Mouse (Mus musculus) ovary, postnatal 14 days (tissue): ENCODE measurements at regions not wholly inside any gene's neighbourhood (a gene's known extent, or its start where the extent isn't known, plus 50 kb on each side); places are given as distances from the start of the nearest gene placed in this dataset.
"Not testable (repeated sequence)": the region's sequence is repeated elsewhere in the genome, so short reads cannot be mapped to it uniquely, and the experiment has no call there.

Source experiments
- DNase-seq: peaks from one replicate; pipeline ENCODE4 v3.0.0; 2022; ENCODE audit warnings: low spot score

- DNase-seq: no peak
These were observed 611.9 kb downstream of the A830018L16Rik start for GRCm38 (mm10) chr1:12025791-12026190.

GRCm38 (mm10) chr1:12027442-12027841, 613.5 kb downstream of the A830018L16Rik start:
- no peak for DNase-seq

DNA sequence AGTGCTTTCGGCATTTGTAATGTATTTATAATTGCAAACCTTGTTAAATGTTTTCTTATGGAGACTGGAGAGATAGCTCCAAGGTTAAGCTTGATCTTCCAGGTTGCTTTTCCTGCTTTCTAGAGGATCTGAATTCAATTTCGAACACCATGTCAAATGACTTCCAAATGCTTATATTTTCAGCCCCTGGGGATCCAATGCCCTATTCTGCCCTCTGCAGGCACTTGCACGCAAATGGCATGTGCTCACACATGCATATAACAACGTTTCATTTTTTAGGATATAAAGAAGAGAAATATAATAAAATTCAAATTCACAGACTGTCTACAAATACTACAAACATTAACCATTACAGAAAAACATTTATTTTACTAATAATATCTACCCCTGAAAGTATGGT, 614.2 kb downstream of the A830018L16Rik start:
- no peak for DNase-seq

DNA sequence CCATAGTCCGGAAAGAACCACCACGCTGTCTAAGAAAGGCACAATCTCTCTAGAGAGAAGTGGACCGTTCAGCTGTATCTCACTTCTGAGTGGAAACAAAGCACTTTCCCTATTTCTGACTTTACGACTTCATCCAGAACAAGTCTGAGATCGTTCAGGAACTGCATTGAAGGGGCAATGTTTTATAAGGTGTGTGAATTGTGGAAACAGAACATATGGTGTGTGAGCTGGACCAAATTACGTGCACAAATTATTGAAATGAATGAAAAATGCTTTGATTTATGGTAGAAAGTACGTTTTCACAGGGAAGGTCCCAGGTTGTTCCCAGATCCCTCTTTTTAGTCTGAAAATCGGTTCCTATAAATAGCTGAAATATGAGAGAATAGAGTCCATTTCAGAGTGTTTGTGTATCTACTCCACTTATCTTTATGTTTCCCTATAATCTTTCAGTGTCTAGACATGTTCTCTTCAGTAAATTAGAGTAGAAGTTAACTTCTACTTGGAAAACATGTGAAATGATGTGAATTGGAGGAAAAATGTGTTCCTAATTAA, 638.1 kb downstream of the A830018L16Rik start:
- DNase-seq: no peak

DNA sequence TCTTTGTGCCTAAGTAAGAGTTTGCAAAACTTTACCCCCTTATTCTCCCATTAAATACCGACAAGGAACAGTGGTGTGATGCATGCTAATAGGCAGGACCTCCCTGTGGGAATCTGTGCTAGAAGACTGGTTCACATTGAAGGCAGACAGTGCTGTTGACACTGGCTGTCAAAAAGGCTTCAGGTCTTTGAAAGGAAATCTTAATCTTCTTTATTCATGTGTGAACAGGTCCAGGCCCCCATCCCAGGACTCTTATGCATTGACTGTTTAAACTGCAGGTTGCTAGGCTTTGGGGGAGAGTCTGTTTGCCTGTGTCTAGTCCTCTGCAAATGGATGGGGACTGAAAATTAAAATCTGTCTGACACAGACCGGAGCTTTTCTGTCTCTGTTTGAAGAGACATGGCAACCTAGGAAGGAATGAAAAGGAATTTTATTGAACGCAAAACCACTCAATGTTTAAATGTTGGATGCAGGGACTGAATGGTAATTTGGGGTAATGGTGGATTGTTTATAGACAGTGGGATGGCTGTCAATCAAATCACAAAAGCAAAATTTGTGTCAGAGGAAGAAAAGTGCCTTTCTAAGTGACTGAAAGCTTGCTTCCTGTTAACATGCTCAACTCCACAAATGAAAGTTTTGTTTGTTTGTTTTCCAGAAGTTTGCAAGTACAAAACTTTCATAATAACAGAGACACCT, 642.1 kb downstream of the A830018L16Rik start:
- DNase-seq: no peak

DNA sequence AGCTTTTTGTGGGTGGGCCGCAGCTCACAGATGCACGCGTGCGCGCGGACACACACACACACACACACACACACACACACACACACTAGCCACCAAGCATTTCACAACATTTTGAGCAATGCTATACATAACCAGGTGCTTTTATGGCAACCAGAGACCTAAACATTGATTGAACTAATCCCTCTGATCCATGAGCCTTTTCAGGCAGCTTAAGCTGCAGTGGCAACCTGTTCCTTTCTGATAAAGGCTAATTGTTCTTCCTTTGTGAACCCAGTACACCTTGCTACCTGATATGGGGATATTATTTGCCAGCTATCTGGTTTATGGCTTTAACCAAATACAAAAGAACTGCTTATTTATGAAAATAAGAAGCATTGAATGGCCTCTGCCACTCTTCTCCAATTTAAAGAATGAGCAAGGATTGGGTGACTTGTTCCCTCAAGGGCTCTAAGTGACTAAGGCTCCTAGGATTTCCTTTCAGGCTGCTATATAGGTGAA, 651.2 kb downstream of the A830018L16Rik start:
- DNase-seq: no peak

- DNase-seq: no peak
These were observed 678.9 kb downstream of the A830018L16Rik start for GRCm38 (mm10) chr1:12092564-12093504.

GRCm38 (mm10) chr1:12115041-12115828, 701.3 kb downstream of the A830018L16Rik start:
- no peak for DNase-seq

GRCm38 (mm10) chr1:12117083-12117482, 703.2 kb downstream of the A830018L16Rik start:
- no peak for DNase-seq

- no peak for DNase-seq
These were observed 707.0 kb downstream of the A830018L16Rik start for GRCm38 (mm10) chr1:12120926-12121325.

- not testable (repeated sequence) for DNase-seq
These were observed 712.7 kb downstream of the A830018L16Rik start for GRCm38 (mm10) chr1:12126611-12127010.

- no peak for DNase-seq
These were observed 756.6 kb downstream of the A830018L16Rik start for GRCm38 (mm10) chr1:12170503-12170902.

DNA sequence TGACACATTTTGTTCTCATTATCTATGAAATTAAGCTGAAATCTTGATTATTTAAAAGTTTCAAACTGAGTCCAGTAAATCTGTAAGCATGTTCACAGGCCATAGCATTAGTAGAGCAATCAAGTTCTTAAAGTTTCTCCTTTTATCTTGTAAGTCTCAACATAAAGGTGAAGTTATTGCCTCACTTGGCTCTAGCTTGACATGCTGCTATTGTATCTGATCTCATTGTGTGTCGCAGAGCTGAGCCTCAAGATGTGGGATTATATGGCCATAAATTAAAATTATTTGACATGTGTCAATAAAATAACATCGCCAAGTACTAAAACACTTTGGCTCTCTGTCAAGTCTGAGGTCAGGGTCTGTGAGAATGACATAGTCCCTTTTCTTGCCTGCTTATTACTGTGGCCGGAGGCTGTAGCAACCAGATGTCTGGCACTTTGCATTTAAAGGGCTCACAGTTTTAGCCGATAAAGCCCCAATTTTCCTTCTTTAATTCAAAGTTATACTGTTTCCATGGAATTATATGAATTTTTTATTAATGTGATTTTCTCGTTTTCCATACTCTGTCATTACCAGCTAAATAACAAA, 775.8 kb downstream of the A830018L16Rik start:
- DNase-seq: no peak

- no peak for DNase-seq
These were observed 778.7 kb downstream of the A830018L16Rik start for GRCm38 (mm10) chr1:12192588-12192987.

GRCm38 (mm10) chr1:12231089-12231488, 817.2 kb downstream of the A830018L16Rik start:
- no peak for DNase-seq

DNA sequence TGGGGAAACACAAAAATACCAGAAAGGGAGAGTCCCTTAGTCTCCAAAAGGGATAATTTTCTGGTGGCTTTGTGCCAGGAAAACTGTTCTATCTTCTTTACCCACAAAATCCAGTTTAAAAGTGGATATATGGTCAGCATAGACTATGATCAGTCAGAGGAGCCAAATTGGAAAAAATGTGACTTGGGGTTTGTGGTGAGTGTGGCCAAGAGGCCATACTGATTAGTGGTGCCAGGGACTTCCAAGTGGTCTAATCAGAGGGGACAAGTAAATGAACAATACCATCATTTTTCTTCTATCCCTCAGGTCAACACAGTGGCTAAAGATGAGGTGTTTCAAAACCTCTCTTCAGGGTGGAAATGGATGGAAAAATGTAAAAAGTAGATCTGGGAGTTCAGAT, 828.2 kb downstream of the A830018L16Rik start:
- no peak for DNase-seq

DNA sequence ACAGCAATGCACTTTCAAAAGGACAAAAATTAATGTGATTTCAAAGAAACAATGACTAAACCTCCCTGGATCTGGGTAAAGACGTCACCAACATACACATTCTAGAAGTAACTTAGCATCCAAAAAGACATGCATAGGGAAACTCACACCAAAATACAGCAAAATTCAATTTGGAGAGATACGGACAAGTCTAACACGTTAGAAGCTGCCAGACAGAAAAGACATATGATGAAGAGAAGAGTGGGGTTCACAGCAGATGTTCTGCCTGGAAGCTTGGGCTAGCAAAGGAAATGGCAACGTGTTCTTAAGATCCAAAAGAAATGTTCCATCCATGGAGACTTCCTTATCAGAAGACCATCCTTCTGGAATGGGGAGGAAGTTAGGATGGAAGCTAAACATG, 868.6 kb downstream of the A830018L16Rik start:
- DNase-seq: no peak

- no peak for DNase-seq
These were observed 871.6 kb downstream of the A830018L16Rik start for GRCm38 (mm10) chr1:12285551-12285950.

- DNase-seq: no peak
These were observed 872.1 kb downstream of the A830018L16Rik start for GRCm38 (mm10) chr1:12286026-12286425.

DNA sequence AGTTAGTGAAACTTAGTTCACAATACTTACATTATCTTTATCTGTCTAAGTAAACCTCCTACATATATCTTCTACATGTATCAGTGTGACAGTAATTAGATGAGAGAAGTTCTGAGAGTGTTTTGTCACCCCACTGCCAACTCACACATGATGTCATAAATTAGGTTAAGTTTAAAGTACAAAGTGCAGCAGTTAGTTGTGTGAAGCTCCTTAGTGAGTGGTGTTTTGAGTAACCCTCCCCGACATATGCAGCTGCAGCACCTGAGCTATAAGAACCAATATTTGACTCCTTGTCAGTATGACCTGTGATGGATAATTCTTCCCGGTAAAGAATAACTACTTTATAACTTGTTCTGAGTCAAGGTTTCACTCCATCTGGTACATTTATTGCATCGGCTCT, 874.6 kb downstream of the A830018L16Rik start:
- DNase-seq: no peak

- DNase-seq: no peak
These were observed 877.9 kb downstream of the A830018L16Rik start for GRCm38 (mm10) chr1:12291787-12292186.
